Mouse (Mus musculus): ENCODE results near the gene Acaa1a.
A peak's percentile ranks its signal among the peaks of the same experiment; 100 is the strongest.

Acaa1a gene

GRCm38 (mm10) chr9:119339558-119340211 is at the start of gene Acaa1a:
TSS of gene Acaa1a (plus strand) at chr9:119339676.
- peak; percentile 40 for DNase-seq

- DNase-seq: no peak
Observed at GRCm38 (mm10) chr9:119290791-119291190, 48.7 kb upstream of the Acaa1a start.

- no peak for DNase-seq
Observed at GRCm38 (mm10) chr9:119297696-119298095, 41.8 kb upstream of the Acaa1a start.

- no peak for DNase-seq
Observed at GRCm38 (mm10) chr9:119298563-119298962, 40.9 kb upstream of the Acaa1a start.

- no peak for DNase-seq
Observed at GRCm38 (mm10) chr9:119305863-119306262, 33.6 kb upstream of the Acaa1a start.

GRCm38 (mm10) chr9:119309067-119309466 is 30.4 kb upstream of the Acaa1a start:
- no peak for DNase-seq

- no peak for DNase-seq
Observed at GRCm38 (mm10) chr9:119313096-119313495, 26.4 kb upstream of the Acaa1a start.

- DNase-seq: no peak
Observed at GRCm38 (mm10) chr9:119318891-119319290, 20.6 kb upstream of the Acaa1a start.

- DNase-seq: no peak
Observed at GRCm38 (mm10) chr9:119320446-119320845, 19.0 kb upstream of the Acaa1a start.

GRCm38 (mm10) chr9:119320946-119321345 is 18.5 kb upstream of the Acaa1a start:
- no peak for DNase-seq

GRCm38 (mm10) chr9:119321392-119322229 is 17.9 kb upstream of the Acaa1a start:
- DNase-seq: no peak

- DNase-seq: peak; percentile 99
Observed at GRCm38 (mm10) chr9:119322289-119323259, 16.9 kb upstream of the Acaa1a start, which contains the start of gene Oxsr1. TSS of gene Oxsr1 (minus strand) at chr9:119322427.

- DNase-seq: no peak
Observed at GRCm38 (mm10) chr9:119323260-119323645, 16.2 kb upstream of the Acaa1a start.

- DNase-seq: no peak
Observed at GRCm38 (mm10) chr9:119324130-119324529, 15.3 kb upstream of the Acaa1a start.

GRCm38 (mm10) chr9:119328488-119328887 is 11.0 kb upstream of the Acaa1a start:
- DNase-seq: no peak

- DNase-seq: no peak
Observed at GRCm38 (mm10) chr9:119330186-119330963, 9.1 kb upstream of the Acaa1a start.

- DNase-seq: peak; percentile 24
Observed at GRCm38 (mm10) chr9:119334324-119334723, 5.2 kb upstream of the Acaa1a start.

- peak; percentile 26 for DNase-seq
Observed at GRCm38 (mm10) chr9:119334834-119335233, 4.6 kb upstream of the Acaa1a start.

- DNase-seq: no peak
Observed at GRCm38 (mm10) chr9:119335571-119335970, 3.9 kb upstream of the Acaa1a start.

- no peak for DNase-seq
Observed at GRCm38 (mm10) chr9:119337842-119338241, 1.6 kb upstream of the Acaa1a start.

GRCm38 (mm10) chr9:119338350-119338749 is 1.1 kb upstream of the Acaa1a start:
- no peak for DNase-seq

GRCm38 (mm10) chr9:119339106-119339505 is 370 bp upstream of the Acaa1a start:
- DNase-seq: no peak
